Mouse (Mus musculus) embryo, embryonic 10.5 days (tissue): ENCODE data around the gene Pdpn.

Experiments used
- DNase-seq: peaks from one replicate; pipeline ENCODE4 v3.0.0-alpha.2; 2015; ENCODE audit warnings: low spot score

Pdpn gene

GRCm38 (mm10) chr4:143239117-143239516 lies 60.2 kb downstream of the Pdpn start:
- no peak for DNase-seq

- DNase-seq: peak; percentile 69
Measured at GRCm38 (mm10) chr4:143238241-143239031, 60.9 kb downstream of the Pdpn start.

- no peak for DNase-seq
Measured at GRCm38 (mm10) chr4:143231790-143232422, 67.5 kb downstream of the Pdpn start.

GRCm38 (mm10) chr4:143231110-143231509 lies 68.3 kb downstream of the Pdpn start:
- no peak for DNase-seq

GRCm38 (mm10) chr4:143227976-143228375 lies 71.4 kb downstream of the Pdpn start:
- DNase-seq: no peak

- peak; percentile 38 for DNase-seq
Measured at GRCm38 (mm10) chr4:143225886-143226285, 73.5 kb downstream of the Pdpn start.

- DNase-seq: peak; percentile 48
Measured at GRCm38 (mm10) chr4:143219316-143219751, 80.0 kb downstream of the Pdpn start.

GRCm38 (mm10) chr4:143218858-143219257 lies 80.5 kb downstream of the Pdpn start:
- DNase-seq: no peak
